Mouse (Mus musculus) ovary, adult 10 weeks (tissue): ENCODE measurements around the gene Fhl5. TPM values are rescaled to one million over a fixed set of nuclear protein-coding genes. Genes with fewer than 3 reads are reported as not detected.

Source experiments
- polyA plus RNA-seq: library from polyadenylated mRNA; stranded (reverse); fragments of 350-450 nt; fragmentation: Illumina TruSeq; extraction: RNeasy Lipid Tissue Mini Kit (QIAGEN cat#74804); gene quantifications from one replicate; pipeline ENCODE4 v1.2.3, GENCODE M21; 2014

Fhl5 gene
- 2.4 TPM for polyA plus RNA-seq

GRCm38 (mm10) chr4:25242776-25243175 is at the start of gene Fhl5:
Gene Fhl5 (minus strand): TSS chr4:25242876.

GRCm38 (mm10) chr4:25281671-25282038 is 39.0 kb upstream of the Fhl5 start, which contains the start of gene Ufl1:
Gene Ufl1 (minus strand): TSS chr4:25281821.

Other genes with a start within 250 kb of the Fhl5 start
- 81.3 TPM for gene Ufl1, start 38.9 kb upstream of the Fhl5 start, polyA plus RNA-seq